Mouse (Mus musculus): ENCODE results near the gene Cope.

Cope gene

DNA sequence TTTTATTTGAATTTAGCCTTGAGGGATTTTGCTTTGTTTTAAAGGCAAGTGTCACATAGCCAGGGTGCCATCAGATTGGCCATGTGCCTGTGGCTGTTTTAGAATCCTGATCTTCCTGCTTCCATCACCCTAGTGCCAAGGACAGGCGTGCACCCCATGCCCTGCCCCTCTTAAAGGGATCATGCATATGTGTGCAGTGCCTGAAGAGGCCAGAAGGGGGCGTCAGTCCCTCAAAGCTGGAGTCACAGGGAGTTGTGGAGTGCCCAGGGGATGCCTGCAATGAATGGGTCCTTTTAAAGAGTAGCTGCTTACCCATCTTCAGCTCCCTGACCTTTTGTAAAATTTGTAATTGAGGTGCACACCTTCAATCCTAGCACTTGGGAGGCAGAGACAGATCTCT is 7.0 kb downstream of the Cope start:
- no peak for DNase-seq (ENCODE audit: low read depth, low spot score)

- no peak for DNase-seq (ENCODE audit: low read depth, low spot score)
Observed at GRCm38 (mm10) chr8:70313399-70313798, 11.1 kb downstream of the Cope start.

DNA sequence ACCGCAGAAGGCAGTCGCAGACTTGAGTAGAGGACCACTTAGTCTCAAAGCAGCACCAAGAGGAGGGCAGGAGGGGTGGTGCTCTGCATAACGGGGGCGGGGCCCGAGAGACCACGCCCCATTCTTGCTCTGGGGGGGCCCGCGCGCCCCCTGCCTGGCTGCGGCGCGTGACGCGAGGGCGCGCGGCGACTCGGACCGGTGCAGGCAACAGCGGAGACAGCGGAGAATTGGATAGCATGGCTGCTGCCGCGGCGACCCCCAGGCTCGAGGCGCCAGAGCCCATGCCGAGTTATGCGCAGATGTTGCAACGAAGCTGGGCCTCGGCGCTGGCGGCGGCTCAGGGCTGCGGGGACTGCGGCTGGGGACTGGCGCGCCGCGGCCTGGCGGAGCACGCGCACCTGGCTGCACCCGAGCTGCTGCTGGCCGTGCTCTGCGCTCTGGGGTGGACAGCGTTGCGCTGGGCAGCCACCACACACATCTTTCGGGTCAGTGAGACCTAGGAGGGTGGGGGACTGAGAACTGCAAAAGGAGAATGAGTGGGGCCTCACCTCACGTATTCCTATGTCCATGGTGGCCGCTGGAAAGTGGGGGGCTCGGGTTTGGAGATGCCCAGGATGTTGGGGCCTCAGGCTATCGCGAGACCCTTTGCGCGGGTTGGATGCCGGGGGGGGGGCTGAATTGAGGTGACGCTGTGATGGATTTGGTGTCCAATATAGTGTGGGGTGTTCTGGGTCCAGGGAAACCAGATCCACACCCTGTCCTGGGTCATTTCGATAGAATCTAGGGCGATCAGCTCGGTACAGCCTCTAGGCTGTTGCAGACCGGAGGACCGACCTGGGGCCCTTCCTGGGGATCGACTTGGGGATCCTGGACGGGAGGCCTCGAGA is 13.5 kb downstream of the Cope start, which contains the start of gene Cers1:
Cers1 (plus strand) TSS at position 152 of the 887 bp plus-strand sequence.
- peak; percentile 68 for DNase-seq (ENCODE audit: low read depth, low spot score)

- DNase-seq (ENCODE audit: low read depth, low spot score): peak; percentile 88
Observed at GRCm38 (mm10) chr8:70316511-70317504, 14.5 kb downstream of the Cope start.

DNA sequence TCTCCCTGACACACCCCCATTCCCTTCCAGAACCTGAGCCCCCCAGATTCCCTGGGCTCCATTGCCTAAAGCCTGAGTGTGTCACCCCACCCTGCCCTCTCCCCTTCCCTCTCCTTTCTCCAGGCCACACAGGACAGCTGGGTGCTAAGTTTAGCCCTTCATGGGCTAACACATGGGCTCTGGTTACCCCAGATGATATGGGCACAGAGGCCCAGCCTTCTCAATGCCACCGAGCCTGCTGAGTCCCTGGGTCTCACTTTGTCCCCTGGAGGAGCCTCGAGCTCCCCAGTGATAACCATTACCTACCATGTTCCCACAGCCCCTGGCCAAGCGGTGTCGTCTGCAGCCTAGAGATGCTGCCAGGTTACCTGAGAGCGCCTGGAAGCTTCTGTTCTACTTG is 15.6 kb downstream of the Cope start:
- no peak for DNase-seq (ENCODE audit: low read depth, low spot score)

DNA sequence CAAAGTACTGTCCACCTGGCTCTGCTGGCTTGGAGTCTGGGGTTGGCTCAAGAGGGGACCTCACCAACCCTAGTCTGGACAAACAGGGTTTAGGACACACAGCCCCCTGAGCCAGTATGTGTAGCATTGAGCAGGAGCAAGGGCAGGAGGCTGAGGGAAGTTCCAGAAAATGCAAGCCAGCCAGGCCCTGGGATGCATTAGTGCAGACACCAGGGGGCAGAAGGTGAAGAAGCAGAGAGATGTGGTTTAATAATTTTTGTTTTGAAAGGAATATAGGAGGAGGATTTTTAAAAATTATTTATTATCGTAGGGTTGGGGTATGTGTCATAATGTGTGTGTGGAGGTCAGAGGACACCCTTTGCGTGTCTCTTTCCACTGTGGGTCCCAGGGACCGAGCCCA is 21.4 kb downstream of the Cope start:
- no peak for DNase-seq (ENCODE audit: low read depth, low spot score)

DNA sequence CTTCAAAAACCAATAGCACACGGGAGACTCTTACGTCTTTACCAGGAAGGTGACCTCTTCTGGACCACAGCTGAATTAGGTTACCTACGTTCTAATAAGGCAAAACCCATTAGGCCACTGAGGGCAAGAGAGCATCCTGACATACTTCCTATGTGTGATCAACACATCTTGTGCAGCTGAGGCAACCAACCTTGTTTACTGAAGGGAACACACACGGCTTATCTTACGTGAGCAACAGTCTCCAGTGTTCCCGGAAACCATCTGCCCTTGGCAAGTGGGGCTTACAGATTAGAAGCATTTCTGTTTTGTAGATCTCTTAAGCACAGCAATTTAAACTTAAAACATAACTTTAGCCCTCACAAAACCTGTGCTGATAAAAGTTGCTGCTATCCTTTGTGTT is 25.2 kb downstream of the Cope start:
- no peak for DNase-seq (ENCODE audit: low read depth, low spot score)

DNA sequence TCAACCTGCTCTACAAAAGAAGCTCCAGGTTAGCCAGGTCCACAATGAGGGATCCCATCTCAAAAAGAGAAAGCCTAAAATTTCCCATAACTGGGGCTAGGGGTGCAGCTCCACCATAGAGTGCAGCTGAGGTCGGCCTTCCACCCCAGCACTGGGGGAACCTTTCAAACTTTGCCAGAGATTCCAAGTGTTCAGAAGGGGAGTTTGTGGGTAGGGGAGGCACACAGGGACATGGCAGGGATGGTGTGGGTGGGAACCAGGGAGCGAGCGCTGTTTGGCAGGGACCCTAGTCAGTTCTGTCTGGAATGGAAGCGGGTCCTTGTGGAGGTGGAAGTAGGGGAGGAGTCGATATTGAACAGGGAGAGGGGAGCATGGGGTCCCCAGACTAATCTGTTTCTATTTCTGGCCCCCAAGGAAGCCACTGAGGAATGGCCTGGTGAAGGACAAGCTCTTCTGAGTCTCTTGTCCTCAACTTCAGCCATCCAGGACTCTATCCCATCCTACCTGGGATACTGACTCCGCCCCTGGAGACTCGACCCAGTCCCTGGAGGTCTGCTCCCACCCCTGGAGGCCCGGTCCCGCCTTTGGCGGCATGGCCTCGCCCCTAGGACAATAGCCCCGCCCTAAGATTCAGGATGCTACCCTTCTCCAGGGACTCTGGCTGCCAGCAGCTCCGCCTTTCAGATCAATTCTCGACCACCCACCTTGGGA is 27.0 kb downstream of the Cope start, which contains the start of gene Gdf1:
Gdf1 (plus strand) TSS at position 694 of the 711 bp plus-strand sequence.
- DNase-seq (ENCODE audit: low read depth, low spot score): no peak

- DNase-seq (ENCODE audit: low read depth, low spot score): no peak
Observed at GRCm38 (mm10) chr8:70329835-70330740, 27.8 kb downstream of the Cope start.

- DNase-seq (ENCODE audit: low read depth, low spot score): peak; percentile 71
Observed at GRCm38 (mm10) chr8:70330741-70331364, 28.5 kb downstream of the Cope start.

DNA sequence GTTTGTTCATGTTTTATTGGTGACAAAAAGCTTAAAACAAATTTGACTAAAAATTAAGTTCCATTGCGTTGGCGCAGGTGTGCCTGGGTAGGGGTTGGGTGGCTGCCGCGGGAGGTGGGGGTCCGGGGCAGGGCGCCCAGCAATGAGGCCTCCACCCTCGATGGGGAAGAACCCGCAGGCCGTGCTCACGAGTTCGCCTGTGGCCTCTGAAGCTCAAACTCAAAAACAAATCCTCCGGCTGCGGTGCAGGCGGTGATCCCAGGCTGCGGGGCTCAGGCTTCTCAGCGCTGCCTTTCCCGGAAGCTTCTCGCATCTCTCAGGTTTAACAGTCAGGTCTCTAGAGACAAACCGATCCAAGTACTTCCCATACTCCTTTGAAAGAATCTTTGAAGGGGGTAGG is 29.2 kb downstream of the Cope start:
- DNase-seq (ENCODE audit: low read depth, low spot score): no peak

GRCm38 (mm10) chr8:70332070-70332877 is 30.0 kb downstream of the Cope start:
- DNase-seq (ENCODE audit: low read depth, low spot score): peak; percentile 79

- no peak for DNase-seq (ENCODE audit: low read depth, low spot score)
Observed at GRCm38 (mm10) chr8:70332878-70333202, 30.5 kb downstream of the Cope start.

DNA sequence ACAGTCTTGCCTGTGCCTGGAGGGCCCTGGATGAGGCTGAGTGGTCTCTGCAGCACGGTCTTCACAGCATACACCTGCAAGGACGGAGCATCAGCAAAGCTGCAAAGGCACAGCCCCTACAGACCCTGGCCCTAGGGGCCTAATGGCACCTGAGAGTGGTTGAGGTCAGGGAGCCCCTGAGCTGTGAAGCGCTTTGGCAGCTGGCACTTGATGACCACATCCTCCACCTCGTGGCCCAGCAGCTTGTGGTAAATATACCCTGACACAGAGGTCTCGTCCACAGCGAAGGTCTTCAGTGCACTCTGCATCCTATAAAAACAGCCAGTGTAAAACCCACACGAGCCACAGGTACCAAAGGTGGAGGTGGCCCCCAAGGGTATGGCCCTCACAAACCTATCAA is 36.6 kb downstream of the Cope start:
- no peak for DNase-seq (ENCODE audit: low read depth, low spot score)

GRCm38 (mm10) chr8:70340659-70341058 is 38.3 kb downstream of the Cope start:
- no peak for DNase-seq (ENCODE audit: low read depth, low spot score)

DNA sequence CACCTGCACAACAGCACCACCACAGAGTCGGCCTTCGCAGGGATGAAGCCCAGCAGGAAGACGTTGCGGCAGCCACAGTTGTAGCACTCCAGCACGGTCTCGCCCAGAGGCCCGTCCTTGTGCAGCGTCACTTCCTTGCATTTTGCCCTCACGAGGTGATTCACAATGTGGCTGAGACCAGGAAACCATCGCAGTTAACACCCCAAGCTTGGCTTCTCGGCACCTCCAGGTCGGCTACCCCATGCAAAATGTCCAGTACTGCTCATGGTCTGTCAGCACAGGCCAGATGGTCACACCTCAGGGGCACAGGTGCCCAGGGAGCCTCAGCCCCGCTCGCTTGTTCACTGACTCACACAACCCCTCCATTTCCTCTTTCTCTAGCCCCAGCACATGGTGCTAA is 39.7 kb downstream of the Cope start:
- DNase-seq (ENCODE audit: low read depth, low spot score): no peak

- peak; percentile 74 for DNase-seq (ENCODE audit: low read depth, low spot score)
Observed at GRCm38 (mm10) chr8:70343076-70343475, 40.8 kb downstream of the Cope start.

DNA sequence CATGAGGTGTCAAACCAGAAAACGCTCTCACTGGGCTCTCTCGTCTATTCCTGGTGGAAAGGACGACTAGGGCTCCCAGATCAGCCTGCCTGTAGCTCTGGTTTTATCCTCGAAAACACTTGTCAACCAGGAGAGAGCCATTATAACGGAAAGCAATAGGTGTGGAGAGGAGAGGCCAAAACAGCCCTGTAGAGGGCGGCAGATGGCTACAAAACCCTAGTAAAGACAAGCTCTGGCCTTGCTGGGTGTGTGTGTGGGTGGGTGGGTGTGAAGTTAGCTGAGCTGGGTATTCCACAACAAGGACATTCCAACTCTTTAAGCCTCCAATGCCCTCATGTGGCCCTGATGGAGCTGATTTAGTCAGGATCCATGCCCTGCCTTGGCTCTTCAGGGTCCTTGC is 41.4 kb downstream of the Cope start:
- no peak for DNase-seq (ENCODE audit: low read depth, low spot score)

DNA sequence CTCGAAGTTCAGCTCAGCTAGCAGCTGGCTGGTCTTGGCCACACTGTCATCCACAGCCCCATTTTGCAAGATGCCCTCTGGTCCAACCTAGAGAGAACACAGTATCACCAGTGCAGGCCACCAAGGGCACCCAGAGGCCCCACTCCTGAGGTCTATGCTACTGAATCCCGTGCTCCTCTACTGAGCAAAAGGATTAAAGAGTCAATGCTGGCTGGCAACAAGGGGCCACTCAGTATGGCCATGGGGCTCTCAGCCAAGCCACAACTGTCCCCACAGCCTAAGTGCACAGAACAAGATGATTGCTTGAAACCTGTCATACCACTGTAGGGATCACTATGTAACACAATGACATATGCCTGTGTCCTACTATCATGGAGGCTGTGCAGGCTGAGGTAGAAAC is 42.0 kb downstream of the Cope start:
- no peak for DNase-seq (ENCODE audit: low read depth, low spot score)

Data from forelimb bud, embryonic 11.5 days (tissue).